Mouse (Mus musculus) kidney, postnatal 0 days (tissue): ENCODE results near the gene Ces1g. TPM values are rescaled to one million over a fixed set of nuclear protein-coding genes. Genes with fewer than 3 reads are reported as not detected.

Experiments
- ATAC-seq: fragments of 200-750 bp; cut with Nextera tagmentation; replicated peaks from 2 replicates; pipeline ENCODE4 v1.8.0; 2017; ENCODE audit warnings: low read depth, moderate number of reproducible peaks, moderate TSS enrichment, moderate library complexity; ENCODE audit not compliant: low FRiP score
- DNase-seq: peaks from one replicate; pipeline ENCODE4 v3.0.0-alpha.2; 2016; ENCODE audit warnings: low spot score
- H3K27ac ChIP-seq: fragments of 300-500 bp; sonication (generic); 2 replicates; pipeline ENCODE4 v1.5.1; 2014; ENCODE audit warnings: mild to moderate bottlenecking
- H3K27me3 ChIP-seq: fragments of 300-500 bp; sonication (generic); 2 replicates; pipeline ENCODE4 v1.6.1; 2014; ENCODE audit warnings: low read length, mixed read lengths; ENCODE audit not compliant: insufficient read depth
- H3K36me3 ChIP-seq: fragments of 300-500 bp; sonication (generic); 2 replicates; pipeline ENCODE4 v1.6.1; 2014; ENCODE audit warnings: low read length, mixed read lengths; ENCODE audit not compliant: insufficient read depth
- H3K4me1 ChIP-seq: fragments of 300-500 bp; sonication (generic); replicated peaks from 2 replicates; pipeline ENCODE4 v1.6.1; 2014; ENCODE audit warnings: antibody characterized with exemption, low read length, mixed read lengths; ENCODE audit not compliant: insufficient read depth
- H3K4me2 ChIP-seq: fragments of 300-500 bp; sonication (generic); 2 replicates; pipeline ENCODE4 v1.6.1; 2014; ENCODE audit warnings: mild to moderate bottlenecking, low read length, moderate library complexity, mixed read lengths
- H3K4me3 ChIP-seq: fragments of 300-500 bp; sonication (generic); replicated peaks from 2 replicates; pipeline ENCODE4 v1.5.1; 2014; ENCODE audit warnings: low read depth, low read length
- H3K9ac ChIP-seq: fragments of 300-500 bp; sonication (generic); 2 replicates; pipeline ENCODE4 v1.6.1; 2014; ENCODE audit warnings: low read depth, low read length
- H3K9me3 ChIP-seq: fragments of 300-500 bp; sonication (generic); replicated peaks from 2 replicates; pipeline ENCODE4 v1.6.1; 2016; ENCODE audit warnings: low read length, inconsistent platforms, mixed read lengths
- CTCF ChIP-seq: IDR thresholded peaks from 2 replicates; pipeline ENCODE4 v1.5.1; 2016; ENCODE audit warnings: antibody characterized with exemption, low read depth, mild to moderate bottlenecking, moderate library complexity
- WGBS: fragments of 180-500 bp; shearing (Covaris S2); extraction: QIAGEN DNeasy Blood & Tissue Kit; methylation state at CpG from one replicate; pipeline ENCODE4 v1.1.7; 2014; 5-methylcytosine and 5-hydroxymethylcytosine counted together
- polyA plus RNA-seq: library from polyadenylated mRNA; unstranded; fragments of >200 nt; fragmentation: Nextera tagmentation; extraction: Ambion mirVana; gene quantifications from 2 replicates; pipeline ENCODE4 v1.2.1, GENCODE M21; 2015

Gene Ces1g
- polyA plus RNA-seq, 1 experiment from 2014 or later, result 0.08 TPM

DNA sequence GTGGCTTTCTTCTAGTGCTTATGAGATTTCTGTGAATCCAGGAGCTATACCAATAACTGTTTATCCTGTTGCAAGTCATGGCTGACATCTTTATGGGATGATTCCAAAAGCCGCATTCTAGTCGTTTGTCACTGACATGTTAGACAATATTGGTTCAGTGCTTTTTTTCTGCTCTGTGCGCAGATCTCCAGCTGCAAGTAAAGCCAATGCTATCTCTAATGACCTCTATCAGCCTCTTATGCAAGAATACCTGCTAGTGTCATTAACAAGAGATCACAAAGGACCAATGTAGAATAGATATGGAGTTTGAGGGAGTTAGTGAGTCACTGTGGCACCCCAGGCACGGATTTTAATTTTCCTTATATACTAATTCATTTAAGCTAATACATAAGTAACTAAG, 62.5 kb downstream of the Ces1g start:
- DNase-seq (no peak), ATAC-seq (no peak)
- H3K9ac ChIP-seq, result no peak overlapping the region
- no peak overlapping the region for H3K27ac ChIP-seq
- no peak overlapping the region for H3K4me3 ChIP-seq
- no peaks in the 10 kb centered on the region for H3K27me3 ChIP-seq
- no peaks in the 10 kb centered on the region for H3K36me3 ChIP-seq
- 45% methylated on average over 4 of the region's 4 CpGs for WGBS
- no peak for TF ChIP-seq CTCF
- H3K4me2 ChIP-seq, result no peak overlapping the region
- H3K9me3 ChIP-seq, result no peaks in the 10 kb centered on the region
- H3K4me1 ChIP-seq, result no peaks in the 10 kb centered on the region

- ATAC-seq (no peak), DNase-seq (no peak)
- Histone ChIP-seq H3K27me3 (no peaks in the 10 kb centered on the region), H3K4me3 (no peak overlapping the region), H3K4me1 (no peaks in the 10 kb centered on the region), H3K9ac (no peak overlapping the region), H3K4me2 (no peak overlapping the region), H3K36me3 (no peaks in the 10 kb centered on the region), H3K9me3 (no peaks in the 10 kb centered on the region), H3K27ac (no peak overlapping the region)
- no peak for TF ChIP-seq CTCF
- 84% methylated on average over 3 of the region's 3 CpGs for WGBS
Measured at GRCm38 (mm10) chr8:93273321-93273720, 63.8 kb downstream of the Ces1g start.

DNA sequence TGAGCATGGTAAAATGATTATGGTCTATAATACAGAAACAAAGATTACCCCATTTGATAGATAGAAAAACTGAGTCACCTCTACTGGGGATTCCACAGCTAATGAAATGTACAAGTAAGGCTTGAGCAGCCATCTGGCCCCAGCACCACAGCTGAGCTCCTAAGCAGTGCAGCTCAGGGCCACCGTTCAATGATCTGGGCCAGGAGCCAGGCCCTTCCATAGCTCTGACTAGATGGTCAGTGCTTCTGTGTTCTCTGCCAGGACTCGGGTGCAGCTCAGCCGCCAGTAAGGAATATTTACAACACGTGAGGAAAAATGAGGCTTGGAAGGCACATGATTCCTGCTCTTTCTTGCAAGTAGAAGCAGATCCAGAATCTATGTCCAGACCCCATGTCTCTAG, 64.4 kb downstream of the Ces1g start:
- no peak for DNase-seq
- 53% methylated on average over 4 of the region's 4 CpGs for WGBS
- H3K4me2 ChIP-seq, result no peak overlapping the region

GRCm38 (mm10) chr8:93261436-93261835, 75.7 kb downstream of the Ces1g start:
- H3K27me3 ChIP-seq, result no peaks in the 10 kb centered on the region
- TF ChIP-seq CTCF, result no peak
- no peak overlapping the region for H3K27ac ChIP-seq
- WGBS, result 37% methylated on average over 2 of the region's 2 CpGs
- H3K9ac ChIP-seq, result no peak overlapping the region
- ATAC-seq, result no peak
- no peaks in the 10 kb centered on the region for H3K4me1 ChIP-seq
- H3K4me2 ChIP-seq, result no peak overlapping the region
- H3K36me3 ChIP-seq, result no peaks in the 10 kb centered on the region
- no peak overlapping the region for H3K4me3 ChIP-seq
- DNase-seq, result peak; percentile 79
- no peaks in the 10 kb centered on the region for H3K9me3 ChIP-seq

More for the DNA sequence above, 64.4 kb downstream of the Ces1g start:
- Histone ChIP-seq H3K4me3 (no peak overlapping the region), H3K9ac (no peak overlapping the region), H3K27ac (no peak overlapping the region), H3K27me3 (no peaks in the 10 kb centered on the region), H3K9me3 (no peaks in the 10 kb centered on the region), H3K4me1 (no peaks in the 10 kb centered on the region), H3K36me3 (no peaks in the 10 kb centered on the region)
- TF ChIP-seq CTCF, result no peak
- no peak for ATAC-seq

DNA sequence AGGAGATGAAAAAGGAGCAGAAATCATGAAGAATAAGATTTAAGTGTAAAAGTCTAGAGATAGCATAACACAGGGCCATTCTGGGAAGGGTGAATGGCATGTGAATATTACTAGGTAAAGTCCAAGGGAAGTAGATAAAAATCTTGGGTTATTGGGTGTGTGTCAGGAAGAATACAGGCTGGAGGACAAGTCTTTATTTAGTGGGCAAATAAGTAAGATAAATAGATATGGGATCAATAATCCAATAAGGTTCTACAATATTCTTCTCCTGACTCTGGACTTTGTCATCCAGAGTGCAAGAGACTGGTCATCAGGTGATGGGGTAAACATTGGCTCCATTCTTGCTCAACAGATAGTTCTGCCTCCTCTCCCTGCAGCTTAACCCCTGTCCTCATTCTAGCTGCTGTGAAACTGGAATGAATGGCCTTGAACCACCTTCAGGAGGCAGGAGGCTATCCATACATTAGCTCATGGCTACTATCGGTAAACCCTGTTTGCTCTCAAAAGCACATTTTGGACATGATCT, 84.6 kb downstream of the Ces1g start:
- Histone ChIP-seq H3K4me2 (no peak overlapping the region), H3K36me3 (no peaks in the 10 kb centered on the region), H3K4me1 (no peaks in the 10 kb centered on the region), H3K9me3 (no peaks in the 10 kb centered on the region), H3K4me3 (no peak overlapping the region), H3K27me3 (no peaks in the 10 kb centered on the region), H3K27ac (no peak overlapping the region), H3K9ac (no peak overlapping the region)
- TF ChIP-seq CTCF, result no peak
- no peak for ATAC-seq
- 92% methylated on average over 1 of the region's 1 CpGs for WGBS
- no peak for DNase-seq

Other genes with a start within 250 kb of the Ces1g start
- gene Ces1c, start 206.0 kb downstream of the Ces1g start, polyA plus RNA-seq, result 0.07 and 0.14 TPM in 2 replicates
- 0.91 and 1.9 TPM in 2 replicates for gene Ces1d, start 139.5 kb downstream of the Ces1g start, polyA plus RNA-seq
- gene Ces1e, start 107.7 kb downstream of the Ces1g start, polyA plus RNA-seq, result 2.6 and 2.7 TPM in 2 replicates
- 1.7 and 2.4 TPM in 2 replicates for gene Ces1f, start 57.6 kb downstream of the Ces1g start, polyA plus RNA-seq
- not detected in 2 replicates for gene Ces1h, start 42.4 kb upstream of the Ces1g start, polyA plus RNA-seq
- 0.43 and 0.61 TPM in 2 replicates for gene Ces5a, start 198.5 kb upstream of the Ces1g start, polyA plus RNA-seq